Mouse (Mus musculus) adrenal gland, adult 18-20 months (tissue): ENCODE data around the gene Celf3. TPM values are rescaled to one million over a fixed set of nuclear protein-coding genes. Genes with fewer than 3 reads are reported as not detected.

Source experiments
- DNase-seq, 2 experiments: peaks; one replicate each; pipeline ENCODE4 v3.0.0; 2021 to 2022; ENCODE audit warnings: low spot score in 2 of 2
- total RNA-seq, 2 experiments: library from RNA; stranded (reverse); gene quantifications; 1 replicate in 1 of 2; 2 replicates in 1 of 2; pipeline ENCODE4 v1.2.3; 2021

Celf3 gene
- total RNA-seq, 2 experiments from 2014 or later, result 16.3 to 29.0 TPM

DNA sequence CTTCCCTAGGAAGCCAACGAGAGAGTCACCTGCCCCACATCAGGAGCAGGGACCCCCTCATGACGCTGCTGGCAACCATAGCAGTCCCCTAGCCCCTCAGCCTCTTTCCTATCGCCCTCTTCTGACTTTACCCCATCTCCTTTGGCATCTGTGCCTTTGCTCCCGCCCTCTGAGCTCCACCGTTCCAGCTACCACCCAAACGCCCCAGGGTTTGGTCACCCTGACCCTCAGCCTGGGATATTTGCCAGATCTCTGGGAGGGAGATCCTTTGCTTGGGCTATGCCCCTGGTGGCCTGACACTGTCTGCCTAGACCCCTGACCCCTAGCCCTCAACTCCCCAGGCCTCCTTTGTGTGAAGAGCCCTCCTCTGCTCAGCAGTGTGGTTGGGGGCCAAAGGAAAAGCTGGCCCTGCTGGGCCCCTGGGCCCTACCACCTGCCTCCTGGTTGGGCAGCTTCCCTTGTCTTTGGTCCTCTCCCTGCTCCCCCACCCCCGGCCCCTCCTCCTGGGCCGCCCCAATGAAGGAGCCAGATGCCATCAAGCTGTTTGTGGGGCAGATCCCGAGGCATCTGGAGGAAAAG lies 585 bp downstream of the Celf3 start:
- DNase-seq, result no peak

DNA sequence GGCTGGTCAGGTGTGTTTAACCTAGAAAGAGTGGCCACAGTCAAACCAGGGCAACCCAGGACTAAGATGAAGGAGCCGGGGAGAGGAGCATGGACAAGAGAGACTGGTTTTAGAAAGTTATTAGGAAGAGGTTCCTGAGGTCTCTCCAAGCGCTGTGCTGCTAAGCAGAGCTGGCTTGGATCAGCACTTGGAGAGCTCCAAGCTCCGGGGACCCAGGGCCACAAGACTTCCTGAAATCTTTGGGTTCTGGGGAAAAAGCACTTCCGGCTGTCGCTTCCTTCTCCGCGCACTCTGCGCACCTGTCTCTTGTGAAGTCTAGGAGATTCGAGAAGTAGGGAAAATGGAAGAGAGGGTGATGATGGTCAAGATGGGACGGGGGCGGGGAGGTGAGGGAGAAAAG lies 1.5 kb downstream of the Celf3 start:
- no peak for DNase-seq

DNA sequence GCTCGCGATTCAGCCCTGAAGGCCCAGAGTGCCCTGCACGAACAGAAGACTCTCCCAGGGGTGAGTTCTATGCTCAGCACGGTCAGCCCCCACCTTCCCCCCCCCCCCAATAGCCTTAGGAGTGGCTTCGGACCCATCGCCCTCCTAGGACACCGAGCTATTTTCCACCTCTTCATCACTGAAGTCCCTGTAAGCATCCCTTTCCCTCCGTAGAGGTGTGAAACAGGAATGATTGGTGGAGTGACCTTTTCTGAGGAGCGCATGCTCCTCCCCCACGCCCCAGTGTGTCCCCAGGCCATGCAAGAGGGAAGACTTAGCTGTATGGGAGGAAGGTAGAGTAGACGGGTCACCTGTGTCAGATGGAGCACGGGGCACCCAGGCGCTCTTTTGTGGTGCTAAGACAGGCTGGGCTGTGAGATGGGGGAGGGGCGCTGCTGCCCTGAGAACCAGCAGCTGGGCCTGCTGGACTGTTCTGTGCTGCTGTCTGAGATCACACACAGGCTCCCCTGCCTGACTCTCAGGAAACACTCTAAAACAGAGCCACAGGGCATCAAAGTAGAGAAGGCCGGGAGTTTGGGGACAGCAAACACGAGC lies 2.3 kb downstream of the Celf3 start, which contains the start of gene Riiad1:
Gene Riiad1, minus strand, starts transcription at position 51 of the 594 bp plus-strand sequence.
- DNase-seq, result no peak

DNA sequence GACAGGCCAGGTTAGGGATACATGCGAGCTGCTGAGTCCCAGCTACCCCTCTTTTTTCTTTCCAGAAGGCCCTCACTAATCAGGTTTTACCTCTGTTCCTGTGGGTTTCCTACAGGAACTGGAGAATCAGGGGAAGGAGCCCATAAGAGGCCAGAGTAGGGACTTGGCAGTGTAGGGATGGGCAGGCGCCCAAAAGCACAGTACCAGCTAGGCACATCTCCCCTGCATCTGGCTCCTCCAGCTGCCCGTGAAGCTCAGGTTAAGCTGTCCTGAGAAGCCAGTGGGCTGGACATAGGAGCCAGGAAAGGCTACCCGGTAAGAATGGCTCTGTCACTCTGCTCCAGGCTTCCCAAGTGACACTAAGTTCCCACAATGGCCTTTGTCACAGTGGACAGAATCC lies 3.3 kb downstream of the Celf3 start:
- no peak for DNase-seq

DNA sequence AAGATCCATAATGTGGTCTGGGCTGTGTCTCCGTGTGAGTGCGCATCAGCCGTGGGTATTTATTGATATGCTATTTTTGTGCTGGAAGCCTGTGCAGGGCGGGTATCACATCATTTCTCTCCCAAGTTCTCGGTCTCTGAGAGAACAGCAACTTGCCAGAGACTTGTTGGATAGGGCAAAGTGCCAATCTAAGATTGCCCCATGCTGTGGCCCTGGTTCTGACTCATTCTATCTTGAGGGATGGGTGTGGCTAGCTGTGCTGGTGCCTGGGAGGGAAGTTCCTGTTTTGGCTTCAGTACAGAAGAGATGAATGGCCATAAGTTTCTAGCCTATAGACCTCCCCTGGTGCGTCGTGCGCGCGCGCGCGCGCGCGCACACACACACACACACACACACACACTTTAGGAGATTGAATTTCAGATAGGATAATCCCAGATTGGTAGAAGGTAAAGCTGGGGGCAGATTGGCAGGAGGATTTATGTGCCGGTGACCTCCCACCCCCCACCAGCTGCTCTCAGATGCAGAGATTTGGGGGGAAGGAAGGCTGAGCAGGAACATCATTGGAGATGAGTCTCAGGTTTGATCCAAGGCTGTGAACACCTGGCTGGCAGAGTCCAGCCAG lies 4.8 kb downstream of the Celf3 start:
- DNase-seq, result no peak

DNA sequence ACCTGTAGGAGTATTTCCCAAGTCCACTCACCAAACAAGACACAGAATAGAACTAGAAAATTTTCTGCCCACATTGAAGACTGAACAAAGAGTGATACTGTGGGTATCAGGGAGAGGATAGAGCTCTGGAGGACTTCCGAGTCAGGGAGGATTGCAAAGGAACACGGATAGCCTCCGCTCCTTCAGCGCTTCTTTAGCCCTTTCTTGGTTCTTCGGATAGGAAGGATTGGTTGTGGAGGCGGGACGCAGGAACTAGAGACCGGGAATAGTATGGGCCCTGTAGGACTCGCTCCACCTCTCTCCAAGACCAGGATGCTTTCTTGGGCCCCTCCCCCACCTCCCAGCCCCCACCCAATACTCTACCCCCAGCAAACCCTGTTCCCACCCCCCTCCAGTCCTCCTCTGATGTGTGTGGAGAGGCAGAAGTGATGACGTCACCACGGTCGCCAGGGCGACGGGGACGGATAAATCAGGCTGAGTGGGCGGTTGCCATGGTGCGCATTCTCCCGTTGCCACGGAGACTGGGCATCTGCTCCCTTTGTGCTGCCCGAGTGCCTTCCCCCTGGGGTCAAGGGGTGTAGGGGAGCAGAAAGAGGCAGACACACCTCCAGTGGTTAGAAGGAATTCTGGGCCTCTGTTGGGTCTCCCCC lies 5.8 kb downstream of the Celf3 start:
- no peak for DNase-seq

DNA sequence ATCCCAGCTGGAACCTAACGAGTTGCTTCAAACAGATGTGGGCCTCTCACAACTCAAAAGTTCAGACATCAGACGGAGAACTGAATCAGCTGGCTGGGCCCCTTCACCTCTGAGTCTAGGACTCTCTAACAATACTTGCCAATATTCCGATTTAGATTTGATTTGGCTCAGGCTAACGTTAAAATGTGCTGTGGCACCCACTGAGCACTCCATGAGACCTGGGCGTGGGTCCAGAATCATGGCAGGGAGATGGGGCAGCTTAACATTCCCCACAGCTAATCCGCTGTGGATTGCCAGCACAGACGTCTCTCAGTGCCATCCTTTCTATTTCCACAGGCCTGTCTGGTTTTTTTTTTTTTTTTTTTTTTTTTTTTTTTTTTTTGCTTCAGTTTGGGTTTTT lies 7.8 kb downstream of the Celf3 start:
- no peak for DNase-seq

DNA sequence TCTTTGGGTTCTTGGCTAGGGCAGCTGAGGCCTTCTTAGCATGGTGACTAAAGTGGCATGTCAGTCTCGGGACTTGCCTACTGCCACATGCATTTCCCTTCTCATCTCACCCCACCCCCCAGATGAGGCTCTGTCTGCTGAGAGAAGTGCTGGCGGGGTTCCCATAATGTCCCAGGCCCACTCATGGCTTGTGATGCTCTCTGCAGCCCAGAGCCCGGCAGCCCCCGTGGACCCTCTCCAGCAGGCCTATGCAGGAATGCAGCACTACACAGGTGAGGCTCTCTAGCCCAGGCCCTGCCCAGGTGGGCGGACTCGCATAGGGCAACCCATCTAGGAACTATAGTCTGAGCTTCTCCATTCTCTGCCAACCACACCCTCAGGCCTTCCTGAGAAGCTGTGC lies 9.5 kb downstream of the Celf3 start:
- no peak for DNase-seq

DNA sequence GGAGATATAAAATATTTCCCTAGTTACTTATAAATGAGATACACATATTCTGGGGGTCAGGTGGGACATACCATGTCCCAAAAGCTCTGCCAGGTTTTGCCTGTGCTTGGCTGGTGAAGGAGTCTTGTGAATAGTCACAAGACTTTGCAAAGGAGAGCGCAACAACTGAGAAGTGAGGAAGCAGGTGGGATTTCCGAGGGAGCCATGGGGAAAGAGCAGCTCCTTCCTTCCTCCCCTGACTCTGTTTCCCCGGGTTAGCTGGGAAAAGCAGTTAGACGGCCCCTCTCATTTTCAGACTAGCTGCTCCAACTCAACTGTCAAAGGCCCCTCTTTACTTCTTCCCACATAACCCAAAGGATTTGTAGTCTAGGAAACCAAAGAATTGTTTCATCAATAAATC lies 19.1 kb downstream of the Celf3 start:
- DNase-seq, result no peak

DNA sequence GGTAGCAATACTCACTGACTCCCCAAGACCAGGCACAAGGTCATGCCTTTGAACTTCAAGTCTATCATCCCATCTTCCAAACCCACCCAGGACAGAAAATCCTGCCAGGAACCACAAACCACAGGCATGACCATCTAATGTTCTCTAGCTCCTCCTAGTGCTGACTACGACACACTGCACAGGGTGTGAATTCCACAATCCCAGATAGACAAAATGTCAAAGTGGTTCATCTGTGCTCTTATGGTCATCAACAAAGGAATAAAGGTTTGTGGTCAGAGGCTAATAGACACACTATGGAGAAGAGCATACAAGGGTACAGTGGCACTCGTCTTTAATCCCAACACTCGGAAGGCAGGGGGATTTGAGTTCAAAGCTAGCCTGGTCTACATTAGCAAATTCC lies 24.1 kb downstream of the Celf3 start:
- DNase-seq, result no peak

DNA sequence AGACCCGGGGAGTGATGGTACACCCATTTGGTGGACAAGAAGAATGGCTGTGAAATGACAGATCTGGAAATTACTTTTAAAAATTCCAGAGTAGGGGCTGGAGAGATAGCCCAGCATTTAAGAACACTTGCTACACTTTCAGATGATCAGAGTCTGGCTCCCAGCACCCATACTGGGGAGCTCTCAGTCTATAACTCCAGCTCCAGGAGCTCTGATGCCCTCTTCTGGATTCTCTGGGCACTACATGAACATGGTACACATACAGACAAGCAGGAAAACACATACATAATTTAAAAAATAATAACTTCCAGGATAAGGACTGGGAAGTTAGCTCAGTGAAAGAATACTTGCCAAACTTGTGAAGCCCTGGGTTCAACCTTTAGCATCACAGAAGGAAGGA lies 28.6 kb downstream of the Celf3 start:
- no peak for DNase-seq

DNA sequence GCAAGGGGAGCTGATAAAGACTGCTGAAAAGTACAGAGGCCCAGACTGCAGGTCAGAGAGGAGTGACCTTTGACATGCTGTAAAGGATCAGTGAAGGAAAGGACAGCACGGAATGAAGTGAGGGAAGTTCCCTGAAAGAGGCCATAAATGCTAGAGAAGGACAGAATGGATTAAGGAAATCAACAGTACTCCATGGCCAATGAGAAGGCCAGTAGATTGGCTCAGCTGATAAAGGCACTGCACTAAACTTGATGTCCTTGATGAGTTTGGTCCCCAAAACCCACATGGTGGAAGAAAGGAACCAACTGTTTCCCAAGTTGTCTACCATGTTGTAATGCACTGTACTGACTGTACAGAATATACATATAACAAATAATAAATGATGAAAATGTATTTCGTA lies 48.6 kb downstream of the Celf3 start:
- DNase-seq, result no peak

DNA sequence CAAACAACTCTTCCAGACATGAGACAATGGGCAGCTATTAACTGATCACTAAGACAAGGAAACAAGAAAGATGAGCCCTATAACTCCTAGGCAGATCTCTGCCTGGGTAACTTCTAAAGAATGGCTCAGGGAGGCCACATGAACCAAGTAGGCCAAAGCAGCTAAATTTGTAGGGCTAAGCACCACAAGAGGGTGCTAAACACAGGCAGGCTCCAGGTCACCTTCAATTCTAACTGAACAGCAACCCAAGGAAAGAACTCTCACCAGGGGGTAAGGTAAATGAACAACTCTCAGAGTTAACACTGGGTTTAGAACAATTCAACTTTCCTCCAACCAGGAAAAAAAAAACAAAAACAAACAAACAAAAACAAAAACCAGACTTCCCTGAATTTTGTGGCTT lies 55.9 kb downstream of the Celf3 start:
- DNase-seq, result peak in 1 of 2 experiments; percentile 13

DNA sequence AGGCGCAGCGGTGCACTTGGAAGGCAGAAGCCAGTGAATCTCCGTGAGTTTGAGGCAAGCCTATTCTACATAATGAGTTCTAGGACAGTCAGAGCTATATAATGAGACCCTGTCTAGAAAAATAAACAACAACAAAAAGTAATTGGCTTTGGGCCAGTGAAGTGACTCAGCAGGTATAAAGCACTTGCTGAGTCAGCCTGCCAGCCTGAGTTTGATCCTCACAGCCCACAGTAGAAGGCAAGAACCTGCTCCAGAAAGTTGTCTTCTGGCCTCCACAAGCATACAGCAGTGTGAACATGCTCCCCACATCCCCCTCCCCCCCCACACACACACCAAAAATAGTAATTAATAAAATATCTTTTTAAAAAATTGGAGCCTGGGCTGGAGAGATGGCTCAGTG lies 59.1 kb downstream of the Celf3 start:
- no peak for DNase-seq

Other genes starting within 250 kb of the Celf3 start
- not detected for gene Gm4778, start 214.3 kb upstream of the Celf3 start, total RNA-seq
- 1 to 10 TPM; 7.5 to 9.7 TPM for gene Them4, start 168.2 kb upstream of the Celf3 start, total RNA-seq
- not detected for gene Them5, start 136.2 kb upstream of the Celf3 start, total RNA-seq
- gene C2cd4d, start 115.9 kb upstream of the Celf3 start, total RNA-seq, result under 1 TPM; 0.38 to 0.40 TPM
- gene Rorc, start 105.5 kb upstream of the Celf3 start, total RNA-seq, result 10 to 100 TPM; 20.3 to 27.7 TPM
- gene Lingo4, start 79.8 kb upstream of the Celf3 start, total RNA-seq, result under 1 TPM; 0.56 to 0.70 TPM
- gene Tdrkh, start 65.0 kb upstream of the Celf3 start, total RNA-seq, result 10 to 100 TPM in 1 of 2 experiments, 1 to 10 TPM in 1; 8.5 to 14.3 TPM
- gene Mrpl9, start 35.0 kb upstream of the Celf3 start, total RNA-seq, result 10 to 100 TPM; 69.9 to 77.6 TPM
- not detected for gene Oaz3, start 34.4 kb upstream of the Celf3 start, total RNA-seq
- gene Riiad1, start 2.0 kb downstream of the Celf3 start, total RNA-seq, result 1 to 10 TPM; 3.0 to 3.3 TPM
- 10 to 100 TPM; 43.7 to 49.9 TPM for gene Snx27, start 104.4 kb downstream of the Celf3 start, total RNA-seq
- gene Gm10972, start 164.8 kb downstream of the Celf3 start, total RNA-seq, result not detected
- 10 to 100 TPM in 1 of 2 experiments, 1 to 10 TPM in 1; 7.3 to 13.5 TPM for gene Tuft1, start 180.6 kb downstream of the Celf3 start, total RNA-seq
- gene Selenbp2, start 215.3 kb downstream of the Celf3 start, total RNA-seq, result 1 to 10 TPM; 7.0 to 7.2 TPM